Mouse (Mus musculus) heart, postnatal 0 days (tissue): ENCODE measurements around the gene Xxylt1. TPM values are rescaled to one million over a fixed set of nuclear protein-coding genes. Genes with fewer than 3 reads are reported as not detected.
A peak's percentile ranks its signal among the peaks of the same experiment; 100 is the strongest.

Experiments
- ATAC-seq: fragments of 200-750 bp; cut with Nextera tagmentation; 2 replicates; pipeline ENCODE4 v1.8.0; 2017; ENCODE audit warnings: low read depth, moderate number of reproducible peaks, moderate library complexity; ENCODE audit not compliant: insufficient read depth
- DNase-seq: peaks from one replicate; pipeline ENCODE4 v3.0.0-alpha.2; 2016; ENCODE audit warnings: low spot score
- H3K27ac ChIP-seq: fragments of 300-500 bp; sonication (generic); 2 replicates; pipeline ENCODE4 v1.5.1; 2014; ENCODE audit warnings: low read depth, mild to moderate bottlenecking
- H3K27me3 ChIP-seq: fragments of 300-500 bp; sonication (generic); 2 replicates; pipeline ENCODE4 v1.6.1; 2014; ENCODE audit warnings: low read length, mixed read lengths; ENCODE audit not compliant: control insufficient read depth, insufficient read depth
- H3K36me3 ChIP-seq: fragments of 300-500 bp; sonication (generic); replicated peaks from 2 replicates; pipeline ENCODE4 v1.6.1; 2014; ENCODE audit warnings: low read length, mixed read lengths; ENCODE audit not compliant: control insufficient read depth, insufficient read depth
- H3K4me1 ChIP-seq: fragments of 300-500 bp; sonication (generic); 2 replicates; pipeline ENCODE4 v1.6.1; 2014; ENCODE audit warnings: antibody characterized with exemption; ENCODE audit not compliant: control insufficient read depth, insufficient read depth
- H3K4me2 ChIP-seq: fragments of 300-500 bp; sonication (generic); 2 replicates; pipeline ENCODE4 v1.6.1; 2014; ENCODE audit warnings: low read depth, mild to moderate bottlenecking, low read length, moderate library complexity
- H3K4me3 ChIP-seq: fragments of 300-500 bp; sonication (generic); 2 replicates; pipeline ENCODE4 v1.5.1; 2014; ENCODE audit warnings: low read depth, low read length
- H3K9ac ChIP-seq: fragments of 300-500 bp; sonication (generic); replicated peaks from 2 replicates; pipeline ENCODE4 v1.6.1; 2014; ENCODE audit warnings: low read depth, low read length, mixed read lengths
- H3K9me3 ChIP-seq: fragments of 300-500 bp; sonication (generic); replicated peaks from 2 replicates; pipeline ENCODE4 v1.6.1; 2016; ENCODE audit warnings: low read length; ENCODE audit not compliant: control insufficient read depth
- CTCF ChIP-seq: IDR thresholded peaks from 2 replicates; pipeline ENCODE4 v1.5.1; 2016; ENCODE audit warnings: antibody characterized with exemption, control low read depth, low read depth
- EP300 ChIP-seq: IDR thresholded peaks from 2 replicates; pipeline ENCODE4 v1.6.1; 2016; ENCODE audit warnings: antibody characterized with exemption, low read depth
- WGBS: fragments of 180-500 bp; shearing (Covaris S2); extraction: QIAGEN DNeasy Blood & Tissue Kit; methylation state at CpG from one replicate; pipeline ENCODE4 v1.1.7; 2014; 5-methylcytosine and 5-hydroxymethylcytosine counted together
- polyA plus RNA-seq: library from polyadenylated mRNA; unstranded; fragments of >200 nt; fragmentation: Nextera tagmentation; extraction: Ambion mirVana; gene quantifications from 2 replicates; pipeline ENCODE4 v1.2.1, GENCODE M21; 2015
- total RNA-seq: library from RNA; depleted of rRNA; stranded (reverse); fragments of >200 nt; gene quantifications from 2 replicates; pipeline ENCODE4 v1.2.3, GENCODE M21; 2014; ENCODE audit warnings: low replicate concordance

Gene Xxylt1
- total and polyA plus RNA-seq, 2 experiments from 2014 or later, result 5.9 to 16.2 TPM

DNA sequence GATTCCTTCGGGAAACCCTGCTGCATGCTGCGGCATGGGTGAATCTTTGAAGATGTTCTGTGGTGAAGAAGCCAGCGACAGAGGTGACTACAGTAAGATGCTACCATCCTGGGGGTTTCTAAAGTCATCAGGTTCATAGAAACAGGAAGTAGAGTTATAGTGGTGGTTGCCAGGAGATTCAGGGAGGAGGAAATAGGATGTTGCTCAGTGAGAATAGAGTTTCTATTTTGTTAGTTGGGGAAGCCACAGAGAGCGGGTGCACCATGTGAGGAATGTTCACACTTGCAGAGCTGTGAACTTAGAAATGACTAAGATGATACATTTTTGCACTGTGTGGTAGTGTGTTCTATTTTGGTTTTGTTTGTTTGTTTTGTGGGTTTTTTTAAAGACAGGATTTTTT, 133.0 kb downstream of the Xxylt1 start:
- H3K36me3 ChIP-seq, result no peaks in the 10 kb centered on the region
- H3K9ac ChIP-seq, result no peak overlapping the region
- H3K27me3 ChIP-seq, result no peaks in the 10 kb centered on the region
- H3K4me3 ChIP-seq, result no peak overlapping the region
- DNase-seq, result no peak
- no peak overlapping the region for H3K4me2 ChIP-seq
- WGBS, result 84% methylated on average over 4 of the region's 4 CpGs
- TF ChIP-seq CTCF (no peak), EP300 (no peak)
- H3K4me1 ChIP-seq, result 0 out of 2 replicates have a peak, but pooled peaks cover 4% of the 10 kb centered on the region
- no peaks in the 10 kb centered on the region for H3K9me3 ChIP-seq
- no peak overlapping the region for H3K27ac ChIP-seq
- ATAC-seq, result no peak

DNA sequence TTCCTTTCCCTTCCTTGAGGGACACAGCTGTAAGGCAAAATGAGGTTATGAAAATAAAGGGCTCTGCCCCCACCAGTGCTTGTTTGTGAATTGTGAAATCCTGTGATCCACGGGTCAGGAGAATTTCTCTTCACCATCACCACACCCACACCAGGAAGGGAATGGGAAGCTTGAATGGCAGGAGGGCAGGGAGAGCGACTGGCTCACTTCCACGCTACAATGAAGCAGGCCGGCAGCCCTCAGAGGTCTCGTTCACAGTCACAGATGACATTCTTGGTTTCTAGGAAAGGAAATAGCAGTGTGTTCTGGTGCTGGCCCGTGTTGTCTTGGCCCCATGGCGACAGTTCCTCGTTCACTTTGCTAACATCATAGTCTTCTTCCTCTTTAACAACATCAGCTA, 136.3 kb downstream of the Xxylt1 start:
- Histone ChIP-seq H3K4me2 (no peak overlapping the region), H3K36me3 (no peaks in the 10 kb centered on the region), H3K27ac (0 out of 2 replicates have a peak overlapping the region, but pooled peaks have one; percentile 9), H3K27me3 (no peaks in the 10 kb centered on the region), H3K4me1 (0 out of 2 replicates have a peak, but pooled peaks cover 4% of the 10 kb centered on the region), H3K9me3 (no peaks in the 10 kb centered on the region), H3K9ac (no peak overlapping the region), H3K4me3 (no peak overlapping the region)
- TF ChIP-seq CTCF, result no peak
- TF ChIP-seq EP300, result no peak
- no peak for DNase-seq
- no peak for ATAC-seq
- 61% methylated on average over 8 of the region's 8 CpGs for WGBS

DNA sequence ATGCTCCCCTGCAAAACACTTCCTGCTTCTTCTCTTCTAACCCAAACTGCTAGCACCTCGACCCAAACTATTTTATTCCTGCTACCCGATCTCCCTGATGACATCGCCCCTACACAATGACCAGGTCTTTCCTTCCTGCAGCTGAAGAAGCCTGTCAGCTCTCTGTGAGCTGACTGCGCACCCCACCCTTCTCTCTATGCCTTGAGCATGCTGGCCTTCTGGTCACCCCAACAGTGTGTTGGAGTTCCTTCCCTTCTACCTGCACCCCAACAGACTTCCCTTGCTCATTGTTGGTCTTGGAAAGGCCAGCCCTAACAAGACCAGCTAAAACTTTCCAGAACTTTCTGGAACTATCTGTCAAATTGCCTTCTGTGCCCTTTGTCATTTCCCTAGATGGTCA, 137.3 kb downstream of the Xxylt1 start:
- TF ChIP-seq CTCF (no peak), EP300 (no peak)
- no peak overlapping the region for H3K27ac ChIP-seq
- no peaks in the 10 kb centered on the region for H3K9me3 ChIP-seq
- H3K27me3 ChIP-seq, result no peaks in the 10 kb centered on the region
- DNase-seq (no peak), ATAC-seq (0 out of 2 replicates have a peak, but pooled peaks have one; percentile 17)
- H3K9ac ChIP-seq, result no peak overlapping the region
- H3K36me3 ChIP-seq, result no peaks in the 10 kb centered on the region
- H3K4me1 ChIP-seq, result 0 out of 2 replicates have a peak, but pooled peaks cover 4% of the 10 kb centered on the region
- H3K4me3 ChIP-seq, result no peak overlapping the region
- no peak overlapping the region for H3K4me2 ChIP-seq
- WGBS, result 60% methylated on average over 4 of the region's 4 CpGs

DNA sequence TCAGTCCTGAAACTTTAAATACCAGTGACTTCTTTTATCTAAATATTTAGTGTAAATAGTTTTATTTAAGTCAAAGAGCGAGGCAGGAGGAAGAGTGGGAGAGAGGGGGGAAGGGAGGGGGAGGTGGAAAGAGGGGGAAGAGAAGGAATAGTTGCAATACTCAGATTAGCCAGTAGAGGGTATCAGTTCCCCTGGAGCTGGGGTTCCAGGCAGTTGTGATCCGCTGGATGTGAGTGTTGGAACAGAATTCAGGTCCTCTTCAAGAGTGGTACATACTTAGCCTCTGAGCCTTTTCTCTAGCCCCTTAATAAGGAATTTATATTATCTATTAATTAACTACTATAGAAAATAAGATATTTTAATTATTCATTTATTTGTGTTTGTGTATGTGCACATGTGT, 140.5 kb downstream of the Xxylt1 start:
- Histone ChIP-seq H3K27ac (no peak overlapping the region), H3K27me3 (no peaks in the 10 kb centered on the region), H3K9ac (no peak overlapping the region), H3K4me2 (no peak overlapping the region), H3K9me3 (no peaks in the 10 kb centered on the region), H3K4me3 (no peak overlapping the region), H3K36me3 (no peaks in the 10 kb centered on the region), H3K4me1 (no peaks in the 10 kb centered on the region)
- WGBS, result 78% methylated on average over 2 of the region's 2 CpGs
- DNase-seq, result no peak
- no peak for ATAC-seq
- TF ChIP-seq EP300, result no peak
- TF ChIP-seq CTCF, result peak; percentile 8; the same call in 1 of the 2 replicates

DNA sequence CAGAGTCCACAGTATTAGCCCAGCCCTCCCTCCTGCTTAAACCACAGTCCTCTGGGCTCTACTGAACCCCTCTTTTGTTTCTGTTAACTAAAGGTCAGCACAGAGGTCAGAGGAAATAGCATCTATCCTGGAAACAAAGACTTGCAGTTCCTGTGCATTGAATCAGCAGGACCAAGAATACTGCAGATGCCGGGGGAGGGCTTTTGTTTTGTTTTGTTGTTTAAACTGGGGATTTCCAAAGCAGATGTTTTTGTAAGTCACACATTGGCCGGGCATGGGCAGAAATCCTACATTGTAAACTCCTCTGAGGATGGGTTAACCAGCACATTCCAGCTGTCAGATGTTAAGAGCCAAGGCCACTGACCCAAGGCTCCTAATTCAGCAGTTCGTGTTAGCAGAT, 141.3 kb downstream of the Xxylt1 start:
- ATAC-seq, result no peak
- no peak overlapping the region for H3K4me2 ChIP-seq
- DNase-seq, result peak; percentile 64
- H3K27me3 ChIP-seq, result no peaks in the 10 kb centered on the region
- H3K4me1 ChIP-seq, result no peaks in the 10 kb centered on the region
- no peak overlapping the region for H3K4me3 ChIP-seq
- no peak overlapping the region for H3K9ac ChIP-seq
- WGBS, result 34% methylated on average over 3 of the region's 3 CpGs
- H3K9me3 ChIP-seq, result no peaks in the 10 kb centered on the region
- no peaks in the 10 kb centered on the region for H3K36me3 ChIP-seq
- TF ChIP-seq CTCF (no peak), EP300 (peak; percentile 46; the same call in 1 of the 2 replicates)
- H3K27ac ChIP-seq, result peak overlapping the region; percentile 41; the same call in 1 of the 2 replicates

DNA sequence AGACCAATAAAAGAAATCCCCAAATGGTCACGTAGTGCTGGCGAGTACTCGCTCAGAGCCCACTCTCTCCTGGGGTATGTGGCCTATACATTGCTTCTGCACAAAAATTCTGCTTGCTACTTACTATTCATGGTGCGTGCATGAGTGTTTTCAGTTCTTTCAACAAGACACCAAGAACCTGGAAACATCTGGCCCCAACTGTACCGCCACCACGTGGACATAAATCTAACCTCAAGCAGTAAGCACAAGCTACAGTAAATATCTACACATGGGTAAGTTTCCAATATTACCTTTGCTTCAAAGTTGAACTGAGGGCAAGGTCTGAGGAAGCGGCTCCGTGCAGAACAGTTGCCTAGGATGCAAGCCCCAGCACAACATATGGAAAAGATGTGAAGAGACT, 142.0 kb downstream of the Xxylt1 start:
- Histone ChIP-seq H3K9me3 (no peaks in the 10 kb centered on the region), H3K36me3 (no peaks in the 10 kb centered on the region), H3K4me1 (no peaks in the 10 kb centered on the region), H3K4me2 (no peak overlapping the region), H3K27me3 (no peaks in the 10 kb centered on the region), H3K9ac (no peak overlapping the region), H3K27ac (peak overlapping the region; percentile 41; the same call in 1 of the 2 replicates), H3K4me3 (no peak overlapping the region)
- WGBS, result 84% methylated on average over 8 of the region's 8 CpGs
- no peak for TF ChIP-seq EP300
- TF ChIP-seq CTCF, result peak; percentile 18; the same call in 1 of the 2 replicates
- DNase-seq, result no peak
- ATAC-seq, result no peak
